Mouse (Mus musculus): ENCODE data around the gene Tpst2. TPM values are rescaled to one million over a fixed set of nuclear protein-coding genes. Genes with fewer than 3 reads are reported as not detected.
"Not testable (repeated sequence)": the region's sequence is repeated elsewhere in the genome, so short reads cannot be mapped to it uniquely, and the experiment has no call there.

The Tpst2 gene
- total RNA-seq, 2 experiments from 2014 or later: 17.4 to 23.4 TPM

- intact Hi-C loops (cut with DNase I; ENCODE audit: low total_unique reads): no loop called here
- no peak for DNase-seq
Measured at GRCm38 (mm10) chr5:112292343-112292980, 16.0 kb downstream of the Tpst2 start.

GRCm38 (mm10) chr5:112293800-112294199 lies 17.3 kb downstream of the Tpst2 start:
- intact Hi-C loops (cut with DNase I; ENCODE audit: low total_unique reads): no loop called here
- no peak for DNase-seq

DNA sequence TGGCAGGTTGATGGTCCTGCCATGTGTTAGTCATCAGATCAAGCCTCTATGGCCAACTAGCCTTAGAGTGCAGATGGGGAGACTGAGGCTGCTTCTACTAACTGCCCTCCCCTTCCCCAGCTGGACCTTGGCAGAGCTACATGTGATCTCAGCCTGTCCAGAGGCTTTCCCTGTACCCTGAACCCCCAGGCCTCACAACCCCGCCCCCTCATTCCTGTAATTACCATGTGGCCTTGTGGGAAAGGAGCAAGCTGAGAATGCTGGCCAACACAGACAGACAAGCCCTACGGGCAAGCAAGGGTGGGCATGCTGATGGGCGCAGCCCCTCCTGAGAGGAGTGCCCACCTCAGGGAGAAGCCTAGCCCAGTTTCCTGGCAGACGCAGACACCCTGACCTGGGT lies 18.2 kb downstream of the Tpst2 start:
- intact Hi-C loops (cut with DNase I; ENCODE audit: low total_unique reads): no loop called here
- DNase-seq: no peak

GRCm38 (mm10) chr5:112295162-112295561 lies 18.7 kb downstream of the Tpst2 start:
- DNase-seq: no peak
- intact Hi-C loops (cut with DNase I; ENCODE audit: low total_unique reads): no loop called here

GRCm38 (mm10) chr5:112295564-112295963 lies 19.1 kb downstream of the Tpst2 start:
- DNase-seq: no peak
- intact Hi-C loops (cut with DNase I; ENCODE audit: low total_unique reads): no loop called here

DNA sequence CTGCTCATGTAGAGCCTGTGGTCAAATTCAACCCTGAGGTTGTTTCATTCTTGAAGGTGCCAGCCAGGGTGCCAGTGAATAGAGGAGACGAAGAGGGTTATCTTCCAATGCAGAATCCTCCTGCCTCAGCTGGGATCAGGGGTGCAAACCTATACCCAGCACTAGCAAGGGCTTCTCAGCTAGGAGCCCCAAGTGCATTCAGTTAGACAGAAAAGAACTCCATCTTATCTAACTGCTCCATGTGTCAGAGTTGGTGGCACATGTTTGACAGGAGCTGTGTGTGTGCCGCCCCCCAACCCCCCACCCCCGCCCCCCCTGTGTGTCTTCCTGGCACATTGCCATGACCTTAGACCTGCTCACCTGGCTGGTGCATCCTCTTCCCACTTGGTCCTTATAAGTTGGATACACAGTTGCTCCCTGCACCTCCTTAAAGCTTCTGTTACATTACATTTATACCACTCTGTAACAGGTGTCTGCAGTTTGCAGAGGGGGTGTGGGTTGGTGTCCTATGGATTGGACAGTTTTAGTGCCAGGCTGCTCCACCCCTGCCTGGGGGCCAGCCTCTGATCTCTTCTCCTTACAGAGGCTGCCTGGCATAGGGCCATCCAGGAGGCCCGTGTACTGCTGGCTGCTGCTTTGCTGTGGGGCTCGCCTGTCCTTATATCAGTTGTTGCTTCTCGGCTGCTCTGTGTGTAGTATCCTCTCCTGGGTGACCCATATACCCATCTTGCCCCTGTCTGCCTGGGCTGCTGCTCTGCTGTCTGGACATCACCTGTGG lies 20.1 kb downstream of the Tpst2 start:
- intact Hi-C loops (cut with DNase I; ENCODE audit: low total_unique reads): no loop called here
- no peak for DNase-seq

GRCm38 (mm10) chr5:112297257-112297656 lies 20.8 kb downstream of the Tpst2 start:
- intact Hi-C loops (cut with DNase I; ENCODE audit: low total_unique reads): no loop called here
- no peak for DNase-seq

DNA sequence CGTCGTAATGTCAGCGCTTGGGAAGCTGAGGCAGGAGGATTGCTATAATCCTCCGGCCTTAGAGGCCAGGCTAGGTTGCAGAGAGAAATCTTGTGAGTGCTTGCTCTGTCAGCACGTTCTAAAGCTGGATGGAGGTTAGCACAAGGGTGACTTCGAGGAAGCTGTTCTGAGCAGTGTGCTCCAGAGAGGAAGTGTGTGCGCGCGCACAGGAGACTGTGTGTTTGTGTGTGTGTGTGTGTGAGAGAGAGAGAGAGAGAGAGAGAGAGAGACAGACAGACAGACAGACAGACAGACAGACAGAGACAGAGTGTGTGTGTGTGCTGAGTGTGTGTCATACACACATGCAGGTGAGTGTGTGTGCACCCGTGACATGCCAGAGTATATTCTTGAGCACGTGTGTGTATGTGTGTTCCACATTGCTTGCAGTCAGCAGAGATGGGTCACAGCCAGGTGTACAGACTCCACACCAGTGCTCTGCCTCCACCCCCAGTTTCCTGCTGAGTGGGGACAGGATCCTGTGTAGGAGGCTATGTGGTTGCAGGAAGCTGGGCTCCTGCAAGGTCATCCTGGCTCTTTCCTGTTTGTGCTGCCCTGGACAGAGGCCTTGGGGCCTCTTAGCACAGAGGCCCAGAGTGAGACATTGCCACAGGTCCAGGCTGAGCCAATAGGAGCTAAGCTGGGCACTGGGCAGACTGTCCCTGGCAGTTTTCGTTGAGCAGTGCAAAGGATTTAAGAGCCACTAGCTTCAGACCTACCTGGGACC lies 21.9 kb downstream of the Tpst2 start:
- DNase-seq: no peak
- intact Hi-C loops (cut with DNase I; ENCODE audit: low total_unique reads): no loop called here

DNA sequence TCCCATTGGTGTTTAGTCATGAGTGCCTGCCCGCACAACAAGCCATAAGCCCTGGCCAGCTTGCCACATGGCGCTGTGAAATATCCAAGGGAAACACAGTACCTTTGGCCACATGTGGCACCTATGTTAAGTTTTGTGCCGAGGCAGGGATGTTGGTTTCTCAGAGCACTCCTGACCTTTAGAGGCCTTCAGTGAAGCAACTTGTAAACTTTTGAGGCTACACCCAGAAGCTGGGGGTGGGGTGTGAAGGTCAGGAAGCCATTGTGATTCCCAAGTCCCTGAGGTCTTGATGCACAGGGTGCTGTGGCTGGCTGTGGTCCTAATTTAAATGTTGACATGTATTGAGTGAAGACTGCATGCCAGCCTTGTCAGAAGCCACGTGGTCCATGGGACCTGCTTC lies 22.9 kb downstream of the Tpst2 start:
- intact Hi-C loops (cut with DNase I; ENCODE audit: low total_unique reads): no loop called here
- DNase-seq: no peak

DNA sequence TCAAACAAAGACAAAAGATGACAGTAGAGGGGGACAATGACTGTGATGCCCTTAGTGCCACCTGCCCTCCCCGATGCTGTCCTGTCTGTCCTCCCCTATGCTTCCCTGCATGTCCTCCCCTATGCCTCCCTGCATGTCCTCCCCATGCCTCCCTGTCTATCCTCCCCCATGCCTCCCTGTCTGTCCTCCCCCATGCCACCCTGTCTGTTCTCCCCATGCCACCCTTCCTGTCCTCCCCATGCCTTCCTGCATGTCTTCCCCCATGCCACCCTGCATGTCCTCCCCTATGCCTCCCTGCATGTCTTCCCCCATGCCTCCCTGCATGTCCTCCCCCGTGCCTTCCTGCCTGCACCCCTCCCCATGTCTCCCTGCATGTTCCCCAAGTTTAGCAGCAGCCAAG lies 23.6 kb downstream of the Tpst2 start:
- no peak for DNase-seq
- intact Hi-C loops (cut with DNase I; ENCODE audit: low total_unique reads): no loop called here

GRCm38 (mm10) chr5:112300721-112301308 lies 24.3 kb downstream of the Tpst2 start:
- intact Hi-C loops (cut with DNase I; ENCODE audit: low total_unique reads): no loop called here
- DNase-seq: no peak

DNA sequence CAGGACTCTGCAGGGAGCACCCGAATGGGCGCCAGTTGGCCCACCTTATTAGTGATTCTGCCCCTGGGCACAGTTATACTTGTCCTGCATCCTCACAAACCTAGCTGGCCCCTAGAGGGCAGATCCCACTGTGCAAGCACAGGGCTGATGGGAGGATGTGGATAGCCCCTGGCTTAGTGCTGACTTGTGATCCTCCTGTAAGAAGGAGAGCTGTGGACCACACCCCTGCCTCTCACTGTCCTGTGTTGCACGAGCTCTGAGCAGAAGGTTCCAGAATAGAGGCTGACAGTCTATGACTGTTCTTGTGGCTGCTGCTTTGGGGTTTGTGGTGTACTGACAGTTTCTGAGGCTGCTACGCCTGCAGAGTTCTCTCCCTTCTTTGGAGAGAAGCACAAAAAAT lies 25.2 kb downstream of the Tpst2 start:
- intact Hi-C loops (cut with DNase I; ENCODE audit: low total_unique reads): no loop called here

DNA sequence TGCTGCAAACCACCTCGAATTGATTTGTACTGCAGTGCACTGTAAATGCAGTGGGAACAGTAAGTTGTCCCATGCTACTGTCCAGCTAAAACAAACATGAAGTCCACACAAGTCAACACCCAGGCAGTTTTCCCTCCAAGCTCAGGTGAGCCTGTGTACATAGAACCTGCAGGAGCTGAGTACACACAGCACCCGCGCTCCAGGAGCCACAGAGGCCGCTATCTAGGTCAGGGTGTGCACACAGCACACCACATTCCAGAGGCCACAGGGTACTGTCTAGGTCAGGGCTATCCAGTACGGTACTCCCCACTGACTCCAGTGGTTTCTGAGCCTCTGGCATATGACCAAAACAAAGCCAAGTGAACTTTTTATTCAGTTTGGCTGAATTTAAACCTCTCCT lies 25.8 kb downstream of the Tpst2 start:
- DNase-seq: no peak
- intact Hi-C loops (cut with DNase I; ENCODE audit: low total_unique reads): no loop called here

More for the DNA sequence above, 25.2 kb downstream of the Tpst2 start:
- DNase-seq: no peak

- DNase-seq: no peak
- intact Hi-C loops (cut with DNase I; ENCODE audit: low total_unique reads): no loop called here
Measured at GRCm38 (mm10) chr5:112305842-112306241, 29.4 kb downstream of the Tpst2 start.

DNA sequence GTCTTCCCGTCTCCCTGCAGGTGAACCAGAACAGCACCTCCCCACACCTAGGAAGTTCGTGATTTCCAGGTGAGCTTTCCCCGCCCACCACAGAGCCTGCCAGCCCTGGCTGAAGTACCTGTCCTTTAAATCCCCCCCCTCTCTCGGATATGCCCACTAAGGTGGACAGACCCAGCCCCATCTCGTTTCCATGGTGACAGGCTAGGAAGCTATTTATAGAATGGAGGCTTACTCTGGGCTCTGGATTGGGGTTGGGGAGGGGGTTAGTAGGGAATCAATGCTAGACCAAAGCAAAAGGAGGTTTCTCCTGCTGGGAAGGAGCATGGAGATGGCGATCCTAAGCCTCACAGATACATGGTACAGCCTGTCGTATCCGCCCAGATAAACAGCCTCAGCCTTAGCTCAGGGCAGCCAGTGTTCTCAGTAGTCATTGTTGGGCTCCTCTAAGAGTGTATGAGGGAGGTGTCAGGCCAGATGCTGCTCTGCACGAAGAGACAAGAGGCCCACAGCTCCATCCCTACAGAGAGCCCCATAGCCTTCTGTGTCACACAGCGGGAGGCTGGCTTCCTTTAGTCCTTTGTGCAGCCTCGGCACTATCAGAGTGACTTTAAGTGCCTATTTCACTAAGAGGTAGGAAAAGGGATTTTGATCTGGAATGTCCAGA lies 36.9 kb downstream of the Tpst2 start:
- no peak for DNase-seq

DNA sequence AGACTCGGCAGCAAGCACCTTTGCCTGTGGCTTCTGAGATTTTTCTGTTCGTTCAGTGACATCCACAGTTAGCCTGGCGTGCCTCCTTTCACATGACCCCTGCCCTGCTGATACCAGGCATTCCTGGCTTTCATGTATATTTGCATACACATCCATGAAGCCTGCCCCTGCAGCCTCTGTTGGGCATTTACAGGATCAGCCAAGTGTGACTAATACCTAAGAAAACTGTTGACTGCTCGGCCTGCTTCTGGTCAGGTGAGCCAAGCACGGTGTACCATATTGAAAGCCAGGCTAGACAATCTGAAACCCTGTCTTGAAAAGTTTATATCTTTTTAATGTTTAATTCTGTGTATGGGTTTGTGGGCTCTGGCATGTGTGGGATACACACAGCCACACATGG lies 40.0 kb downstream of the Tpst2 start:
- no peak for DNase-seq
- intact Hi-C loops (cut with DNase I; ENCODE audit: low total_unique reads): no loop called here

More for the DNA sequence above, 36.9 kb downstream of the Tpst2 start:
- intact Hi-C loops (cut with DNase I; ENCODE audit: low total_unique reads): no loop called here

DNA sequence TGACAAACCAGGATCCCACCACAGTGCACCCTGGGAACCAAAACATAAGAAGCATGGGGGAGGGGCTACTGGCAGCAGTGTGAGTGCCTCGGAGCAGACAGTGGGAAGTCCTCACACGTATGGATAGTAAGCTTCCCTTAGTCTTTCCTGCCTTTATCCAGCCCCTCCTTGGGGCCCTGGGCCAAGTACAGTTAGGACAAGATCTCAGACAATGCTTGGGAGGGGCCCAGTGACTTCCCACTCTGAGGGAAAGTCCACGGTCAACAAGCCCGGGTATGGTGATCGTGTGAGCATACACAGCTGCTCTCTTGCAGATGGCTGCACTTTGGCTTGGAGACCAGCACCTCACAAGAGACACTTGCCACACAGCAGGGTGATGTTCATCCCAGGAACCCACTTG lies 40.8 kb downstream of the Tpst2 start:
- DNase-seq: no peak
- intact Hi-C loops (cut with DNase I; ENCODE audit: low total_unique reads): no loop called here

- intact Hi-C loops (cut with DNase I; ENCODE audit: low total_unique reads); DNase-seq: not testable (repeated sequence)
Measured at GRCm38 (mm10) chr5:112319343-112319742, 42.9 kb downstream of the Tpst2 start.

DNA sequence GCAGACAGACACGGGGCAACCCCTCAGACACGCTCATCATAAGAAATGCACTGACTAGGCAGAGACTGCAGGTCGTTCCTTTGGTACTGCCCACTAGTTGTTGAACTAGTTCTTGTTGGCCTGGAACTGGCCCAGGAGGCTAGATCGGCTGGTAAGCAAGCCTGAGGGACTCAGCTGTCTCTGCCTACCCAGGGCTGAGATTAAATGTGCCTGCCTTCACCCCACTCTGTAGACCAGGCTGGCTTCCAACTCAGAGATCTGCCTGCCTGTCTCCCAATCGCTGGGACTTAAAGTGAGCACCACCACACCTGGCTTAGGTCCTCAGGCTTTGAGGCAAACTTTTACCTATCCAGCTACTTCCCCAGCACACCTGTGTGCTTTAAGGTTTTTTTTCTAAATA lies 43.9 kb downstream of the Tpst2 start:
- DNase-seq: no peak
- intact Hi-C loops (cut with DNase I; ENCODE audit: low total_unique reads): no loop called here

DNA sequence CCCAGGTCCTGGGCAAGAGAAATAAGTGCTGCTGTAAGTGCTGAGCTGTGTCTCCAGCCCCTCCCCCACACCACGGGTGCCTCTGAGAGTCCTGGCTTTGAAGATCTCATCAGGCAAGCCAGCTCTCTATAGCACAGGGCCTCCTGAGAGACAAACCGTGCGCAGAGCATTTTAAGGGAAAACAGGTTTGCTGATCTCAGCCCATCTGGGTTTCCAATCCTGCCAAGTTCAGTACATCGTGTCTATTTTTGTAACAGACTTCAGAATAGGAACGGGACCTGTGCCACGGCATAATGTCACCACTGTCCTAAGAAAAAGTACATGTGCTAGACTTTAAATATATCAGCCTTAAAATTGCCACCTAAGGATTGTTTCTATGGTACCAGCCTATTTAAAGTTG lies 44.4 kb downstream of the Tpst2 start:
- no peak for DNase-seq
- intact Hi-C loops (cut with DNase I; ENCODE audit: low total_unique reads): no loop called here

Measured in gastrocnemius, postnatal 14 days (tissue).